Mouse (Mus musculus) frontal cortex, postnatal 14 days (tissue): Measurements from ENCODE around the gene Slc27a1.
A peak's percentile ranks its signal among the peaks of the same experiment; 100 is the strongest.

Experiments
- DNase-seq, 2 experiments: peaks; one replicate each; pipeline ENCODE4 v3.0.0; 2022; ENCODE audit warnings: low spot score in 2 of 2

The Slc27a1 gene

GRCm38 (mm10) chr8:71554644-71555043, 14.0 kb upstream of the Slc27a1 start:
- DNase-seq: no peak

DNA sequence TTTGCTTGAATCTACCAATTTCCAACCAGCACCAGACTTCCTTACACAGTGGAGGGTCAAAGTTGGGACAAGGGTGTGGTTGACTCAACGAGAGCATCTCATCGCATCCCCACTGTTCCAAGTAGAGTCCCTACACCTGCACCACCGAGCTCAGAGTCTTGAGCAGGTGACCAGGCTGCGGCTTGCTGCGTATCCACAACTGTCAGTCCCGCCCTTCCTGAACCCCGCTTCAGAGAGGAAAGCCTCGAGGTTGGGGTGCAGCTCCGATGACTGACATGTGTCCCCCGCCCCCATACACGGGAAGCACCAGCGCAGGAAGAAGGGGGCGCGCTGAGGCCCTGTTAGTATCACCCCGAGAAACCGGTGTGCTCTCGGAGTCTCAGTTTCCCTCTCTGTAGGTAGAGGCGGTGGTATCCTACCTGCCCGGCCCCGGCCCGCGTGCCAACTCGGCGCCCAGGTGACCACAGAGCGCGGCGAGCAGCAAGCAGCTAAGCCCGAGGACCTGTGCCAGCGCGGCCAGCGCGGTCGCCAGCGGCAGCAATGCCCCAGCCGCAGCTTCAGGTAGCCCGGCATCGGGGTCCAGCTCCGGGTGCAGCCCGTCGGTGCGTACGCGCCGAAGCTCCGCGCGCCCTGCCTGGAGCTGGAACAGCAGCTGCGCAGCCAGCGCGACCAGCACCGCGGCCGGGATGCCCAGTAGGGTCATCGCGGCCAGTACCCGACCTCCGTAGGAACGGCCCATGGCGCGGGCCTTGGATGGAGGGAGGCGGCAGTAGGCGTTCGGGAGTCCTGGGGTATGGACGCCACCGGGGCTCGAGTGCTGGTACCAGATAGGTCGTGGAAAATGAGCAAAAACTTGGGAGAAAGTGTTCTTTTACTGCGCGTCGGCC, 10.4 kb upstream of the Slc27a1 start, which contains the start of gene Tmem221:
Tmem221 (minus strand) TSS at position 801 of the 887 bp plus-strand sequence.
- no peak for DNase-seq

GRCm38 (mm10) chr8:71558958-71559690, 9.6 kb upstream of the Slc27a1 start:
- no peak for DNase-seq

GRCm38 (mm10) chr8:71560071-71560470, 8.6 kb upstream of the Slc27a1 start:
- no peak for DNase-seq

DNA sequence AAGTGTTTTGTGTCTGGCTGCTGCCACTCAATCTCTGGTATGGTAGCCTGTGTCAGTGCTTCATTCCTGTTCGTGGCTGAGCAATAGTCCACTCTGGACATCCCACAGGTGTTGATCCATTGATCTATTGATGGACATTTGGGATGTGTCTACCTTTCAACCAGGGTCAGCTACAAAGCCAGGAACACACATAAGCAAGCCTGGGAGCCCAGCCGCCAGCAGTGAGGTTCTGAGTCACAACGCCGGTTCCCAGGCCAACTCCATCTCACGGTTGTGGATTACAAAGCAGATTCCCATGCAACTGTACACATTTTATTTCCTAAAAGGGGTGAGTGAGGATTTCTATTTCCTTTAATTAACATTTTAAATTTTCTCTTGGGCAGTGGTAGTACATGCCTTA, 7.9 kb upstream of the Slc27a1 start:
- no peak for DNase-seq

DNA sequence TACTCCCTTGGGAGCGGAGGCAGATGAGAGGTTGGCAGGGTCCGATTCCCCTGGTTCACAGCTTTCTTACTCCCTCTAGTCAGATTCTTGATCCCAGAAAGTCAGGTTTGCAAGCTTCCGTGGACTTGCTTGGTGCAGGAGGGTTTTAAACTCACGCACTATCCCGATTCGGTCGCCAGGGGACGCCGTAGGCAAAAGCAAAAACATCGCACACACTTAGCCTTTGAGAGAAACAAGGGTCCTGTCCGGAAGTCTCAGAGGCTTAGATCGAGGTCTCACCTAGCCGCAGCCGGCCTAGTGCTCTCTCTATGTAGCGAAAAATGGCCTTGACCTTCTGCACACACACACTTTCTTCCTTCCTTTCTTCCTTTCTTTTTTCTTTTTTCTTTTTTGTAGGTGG, 7.3 kb upstream of the Slc27a1 start:
- peak in 1 of 2 experiments; percentile 41 for DNase-seq

GRCm38 (mm10) chr8:71562751-71563150, 5.9 kb upstream of the Slc27a1 start:
- DNase-seq: peak in 1 of 2 experiments; percentile 53

DNA sequence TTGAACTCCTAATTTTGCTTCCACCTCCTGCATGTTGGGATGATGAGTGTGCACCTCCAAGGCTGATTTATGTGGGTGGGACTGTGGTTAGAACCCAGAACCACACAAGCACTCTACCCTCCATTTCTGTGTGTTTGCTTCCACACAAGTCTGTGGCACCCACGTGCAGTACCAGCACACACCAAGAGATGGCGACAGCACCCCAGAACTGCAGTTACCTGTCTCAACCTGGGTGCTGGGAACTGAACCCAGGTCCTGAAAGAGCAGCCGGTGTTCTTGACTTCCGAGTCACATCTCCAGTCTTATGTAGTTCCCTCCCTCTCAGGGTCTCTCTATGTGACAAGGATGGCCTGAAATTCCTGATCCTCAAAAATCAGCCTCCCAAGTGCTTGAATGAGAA, 4.7 kb upstream of the Slc27a1 start:
- no peak for DNase-seq

DNA sequence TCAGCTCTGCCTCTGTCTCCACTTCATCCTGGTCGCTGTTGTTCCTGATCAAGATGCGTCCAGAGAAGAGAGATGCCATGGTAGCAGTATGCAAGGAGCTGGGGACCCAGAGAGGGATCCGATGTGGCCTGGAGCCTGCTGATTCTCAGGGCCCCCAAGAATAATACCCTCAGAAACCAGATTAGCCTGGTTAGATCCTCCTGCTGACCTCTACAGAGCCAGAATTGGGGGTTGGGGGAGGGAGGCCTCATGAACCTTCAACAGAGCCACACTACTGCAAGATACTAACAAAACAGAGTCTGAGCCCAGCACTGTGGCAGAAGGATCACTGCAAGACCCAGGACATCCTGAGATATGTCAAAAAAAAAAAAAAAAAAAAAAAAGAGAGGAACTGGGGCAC, 2.2 kb upstream of the Slc27a1 start, which contains the start of gene Nxnl1:
Nxnl1 (minus strand) TSS at position 101 of the 400 bp plus-strand sequence.
- no peak for DNase-seq

GRCm38 (mm10) chr8:71567587-71567986, 1.1 kb upstream of the Slc27a1 start:
- DNase-seq: no peak

- DNase-seq: no peak
Measured at GRCm38 (mm10) chr8:71568941-71569340, 259 bp downstream of the Slc27a1 start.

GRCm38 (mm10) chr8:71569366-71570290, 946 bp downstream of the Slc27a1 start:
- peak; percentile 86 to 92 for DNase-seq

DNA sequence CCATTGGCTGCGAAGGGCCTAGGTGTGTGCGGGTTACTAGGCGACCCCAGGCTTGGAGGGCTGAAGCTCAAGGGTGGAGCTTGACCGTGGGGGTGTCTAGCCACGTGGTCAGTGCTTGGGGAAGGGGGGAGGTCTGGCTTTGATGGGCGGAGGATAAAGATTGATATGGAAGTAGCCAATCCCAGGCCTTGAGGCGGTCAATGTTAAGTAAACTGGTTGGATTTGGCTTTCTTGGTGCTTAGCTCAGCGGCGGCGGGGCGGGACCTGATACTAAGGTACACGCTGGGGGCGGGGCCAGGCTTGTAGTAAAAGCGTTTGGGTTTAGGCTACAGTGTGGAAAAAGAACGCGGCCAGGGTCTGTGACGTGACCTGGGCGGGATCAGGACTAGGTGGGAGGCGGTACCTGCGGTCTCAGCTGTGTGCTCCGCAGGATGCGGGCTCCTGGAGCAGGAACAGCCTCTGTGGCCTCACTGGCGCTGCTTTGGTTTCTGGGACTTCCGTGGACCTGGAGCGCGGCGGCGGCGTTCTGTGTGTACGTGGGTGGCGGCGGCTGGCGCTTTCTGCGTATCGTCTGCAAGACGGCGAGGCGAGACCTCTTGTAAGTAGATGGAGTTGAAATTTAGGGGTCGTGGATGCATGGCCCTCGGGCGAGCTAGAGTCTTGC, 1.7 kb downstream of the Slc27a1 start:
- peak; percentile 96 for DNase-seq

DNA sequence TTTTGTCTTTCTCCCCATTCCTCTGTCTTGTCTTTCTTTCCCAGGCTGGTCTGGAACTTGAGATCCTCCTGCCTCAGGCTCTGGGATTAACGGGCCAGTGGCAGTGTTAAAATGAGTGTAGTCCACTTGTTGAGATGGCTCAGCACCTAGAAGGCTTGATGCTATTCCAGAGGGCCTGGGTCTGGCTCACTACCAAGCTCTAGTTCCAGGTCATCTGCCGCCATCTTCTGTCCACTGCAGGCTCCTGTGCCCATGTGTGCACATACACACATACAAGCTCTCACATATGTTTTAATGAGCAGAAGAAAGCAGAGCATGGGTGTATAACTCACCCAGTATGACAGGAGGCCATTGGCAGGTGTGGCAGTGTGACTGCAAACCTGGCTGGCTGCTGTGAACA, 3.4 kb downstream of the Slc27a1 start:
- no peak for DNase-seq

- DNase-seq: peak; percentile 68 to 86
Measured at GRCm38 (mm10) chr8:71572847-71573633, 4.4 kb downstream of the Slc27a1 start.

GRCm38 (mm10) chr8:71574426-71574825, 5.7 kb downstream of the Slc27a1 start:
- no peak for DNase-seq

DNA sequence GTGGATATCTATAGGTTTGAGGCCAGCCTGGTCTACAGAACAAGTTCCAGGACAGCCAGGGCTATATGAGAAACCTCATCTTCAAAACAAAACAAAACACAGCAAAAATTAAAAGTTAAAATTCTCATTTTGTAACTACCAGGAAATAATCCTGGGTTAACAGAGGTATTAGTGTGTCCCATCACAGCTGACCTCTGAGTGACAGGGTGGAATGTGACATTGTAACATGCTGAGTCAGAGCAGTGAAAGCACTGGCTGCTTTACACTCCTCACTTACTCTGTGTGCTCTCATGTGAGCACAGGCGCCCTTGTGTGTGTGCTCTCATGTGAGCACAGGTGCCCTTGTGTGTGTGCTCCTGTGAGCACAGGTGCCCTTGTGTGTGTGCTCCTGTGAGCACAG, 6.3 kb downstream of the Slc27a1 start:
- DNase-seq: no peak

- no peak for DNase-seq
Measured at GRCm38 (mm10) chr8:71577856-71578387, 9.2 kb downstream of the Slc27a1 start.

- DNase-seq: no peak
Measured at GRCm38 (mm10) chr8:71579009-71579408, 10.3 kb downstream of the Slc27a1 start.

DNA sequence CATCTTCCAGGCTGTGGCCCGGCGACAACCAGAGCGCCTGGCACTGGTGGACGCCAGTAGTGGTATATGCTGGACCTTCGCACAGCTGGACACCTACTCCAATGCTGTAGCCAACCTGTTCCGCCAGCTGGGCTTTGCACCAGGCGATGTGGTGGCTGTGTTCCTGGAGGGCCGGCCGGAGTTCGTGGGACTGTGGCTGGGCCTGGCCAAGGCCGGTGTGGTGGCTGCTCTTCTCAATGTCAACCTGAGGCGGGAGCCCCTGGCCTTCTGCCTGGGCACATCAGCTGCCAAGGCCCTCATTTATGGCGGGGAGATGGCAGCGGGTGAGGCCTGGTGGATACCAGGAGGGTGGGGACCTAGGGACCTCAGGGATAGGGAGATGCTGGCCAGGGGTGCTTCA, 10.8 kb downstream of the Slc27a1 start:
- DNase-seq: peak in 1 of 2 experiments; percentile 7
